Mouse (Mus musculus): ENCODE measurements around the gene Adam15. TPM values are rescaled to one million over a fixed set of nuclear protein-coding genes. Genes with fewer than 3 reads are reported as not detected.

Adam15 gene
- polyA plus RNA-seq, 1 experiment from 2014 or later: 9.1 TPM

DNA sequence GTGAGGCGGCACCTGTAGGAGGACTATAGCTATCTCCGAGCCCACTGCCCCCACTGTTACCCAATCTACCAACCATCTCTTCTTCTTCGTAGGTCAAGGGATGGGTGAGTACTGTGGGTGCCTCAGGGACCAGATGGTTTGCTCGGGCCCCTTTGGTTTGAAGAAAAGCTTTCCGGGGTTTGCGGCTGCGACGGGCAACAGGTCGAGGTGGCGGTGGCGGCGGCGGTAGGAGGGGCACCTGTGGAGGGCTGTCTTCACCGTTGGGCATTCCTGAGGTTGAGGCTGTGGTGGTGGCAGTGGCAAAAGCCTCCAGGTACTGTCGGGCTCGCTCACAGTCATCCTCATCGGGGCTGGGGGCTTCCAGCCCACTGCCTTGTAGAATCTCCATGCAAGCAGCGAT is 30.9 kb upstream of the Adam15 start:
- no peak overlapping the region for H3K4me2 ChIP-seq (ENCODE audit: low read depth, low read length)
- H3K36me3 ChIP-seq (replicated peaks; ENCODE audit: insufficient read depth, low read length): peaks cover 23% of the 10 kb centered on the region
- 89% methylated on average over 18 of the region's 18 CpGs for WGBS (ENCODE audit: insufficient replicate concordance)
- no peak overlapping the region for H3K27ac ChIP-seq (ENCODE audit: low read depth)
- H3K4me3 ChIP-seq (ENCODE audit: low read depth, low read length): no peak overlapping the region
- H3K27me3 ChIP-seq (ENCODE audit: insufficient read depth, low read length): no peaks in the 10 kb centered on the region
- no peak for TF ChIP-seq EP300 (IDR thresholded peaks at IDR 0.05; ENCODE audit: low read depth)
- TF ChIP-seq CTCF (IDR thresholded peaks at IDR 0.05; ENCODE audit: low read depth): no peak
- DNase-seq: no peak
- no peak for ATAC-seq
- no peak overlapping the region for H3K9ac ChIP-seq (replicated peaks)
- H3K4me1 ChIP-seq (ENCODE audit: insufficient read depth): peaks cover 16% of the 10 kb centered on the region
- no peaks in the 10 kb centered on the region for H3K9me3 ChIP-seq (ENCODE audit: low read length)

DNA sequence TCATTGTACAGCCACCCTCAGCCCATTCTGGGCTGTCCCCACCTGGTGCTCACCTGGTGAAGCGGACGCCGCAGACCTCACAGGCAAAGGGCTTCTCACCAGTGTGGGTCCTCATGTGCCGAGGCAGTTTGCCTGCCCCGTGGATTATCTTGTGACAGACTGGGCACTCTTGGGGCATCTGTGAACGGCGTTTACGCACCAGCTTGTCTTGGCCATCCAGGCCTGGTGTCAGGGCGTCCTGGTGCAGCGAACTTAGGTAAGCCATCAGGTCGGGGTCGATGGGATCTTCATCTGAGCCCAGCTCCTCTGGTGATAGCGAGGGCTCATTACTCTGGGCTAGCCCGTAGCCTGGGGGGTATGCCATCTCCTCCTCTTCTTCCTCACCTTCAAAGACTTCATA is 30.5 kb upstream of the Adam15 start:
- no peak for DNase-seq
- H3K4me3 ChIP-seq (ENCODE audit: low read depth, low read length): no peak overlapping the region
- TF ChIP-seq EP300 (IDR thresholded peaks at IDR 0.05; ENCODE audit: low read depth) (no peak), CTCF (IDR thresholded peaks at IDR 0.05; ENCODE audit: low read depth) (no peak)
- no peaks in the 10 kb centered on the region for H3K27me3 ChIP-seq (ENCODE audit: insufficient read depth, low read length)
- no peaks in the 10 kb centered on the region for H3K9me3 ChIP-seq (ENCODE audit: low read length)
- H3K4me2 ChIP-seq (ENCODE audit: low read depth, low read length): no peak overlapping the region
- ATAC-seq: no peak
- H3K36me3 ChIP-seq (replicated peaks; ENCODE audit: insufficient read depth, low read length): peaks cover 20% of the 10 kb centered on the region
- no peak overlapping the region for H3K9ac ChIP-seq (replicated peaks)
- WGBS (ENCODE audit: insufficient replicate concordance): 86% methylated on average over 14 of the region's 14 CpGs
- H3K4me1 ChIP-seq (ENCODE audit: insufficient read depth): peaks cover 13% of the 10 kb centered on the region
- no peak overlapping the region for H3K27ac ChIP-seq (ENCODE audit: low read depth)

DNA sequence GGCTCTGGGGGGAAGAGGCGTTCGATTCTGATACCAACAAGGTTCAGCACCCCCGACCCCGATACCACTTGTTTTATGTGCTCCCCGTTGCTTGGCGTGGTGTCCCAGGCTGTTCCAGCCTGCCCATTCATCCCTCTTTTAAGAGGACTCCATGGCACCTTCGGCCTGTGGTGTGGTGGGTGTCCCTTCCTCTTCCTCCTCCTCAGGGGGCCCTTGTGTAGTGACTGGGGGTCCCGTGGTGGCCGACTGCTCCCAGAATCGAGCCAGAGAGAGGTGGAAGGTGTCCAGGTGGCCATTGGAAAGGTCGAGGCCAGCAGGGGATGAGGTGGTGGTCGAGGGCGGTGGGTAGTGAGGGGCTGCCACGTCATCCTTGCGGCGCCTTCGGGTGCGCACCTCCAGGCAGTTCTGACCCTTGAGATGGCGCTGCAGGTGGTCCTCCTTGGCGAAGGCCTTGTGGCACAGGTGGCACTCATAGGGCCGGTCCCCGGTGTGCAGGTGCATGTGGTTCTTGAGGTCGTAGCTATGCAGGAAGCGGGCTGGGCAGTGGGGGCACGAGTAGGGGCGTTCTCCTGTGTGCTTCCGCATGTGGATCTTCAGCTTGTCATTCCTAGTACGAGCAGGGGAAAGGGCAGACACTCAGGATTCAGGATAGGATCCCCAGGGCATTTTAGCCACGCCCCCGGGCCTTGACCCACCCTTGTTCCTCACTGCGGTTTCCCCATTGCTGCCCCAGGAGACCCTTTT is 29.8 kb upstream of the Adam15 start:
- no peaks in the 10 kb centered on the region for H3K9me3 ChIP-seq (ENCODE audit: low read length)
- H3K36me3 ChIP-seq (replicated peaks; ENCODE audit: insufficient read depth, low read length): peaks cover 18% of the 10 kb centered on the region
- TF ChIP-seq EP300 (IDR thresholded peaks at IDR 0.05; ENCODE audit: low read depth) (no peak), CTCF (IDR thresholded peaks at IDR 0.05; ENCODE audit: low read depth) (no peak)
- no peak overlapping the region for H3K4me3 ChIP-seq (ENCODE audit: low read depth, low read length)
- ATAC-seq (no peak), DNase-seq (no peak)
- peaks cover 10% of the 10 kb centered on the region for H3K4me1 ChIP-seq (ENCODE audit: insufficient read depth)
- no peak overlapping the region for H3K9ac ChIP-seq (replicated peaks)
- 73% methylated on average over 31 of the region's 31 CpGs for WGBS (ENCODE audit: insufficient replicate concordance)
- no peak overlapping the region for H3K4me2 ChIP-seq (ENCODE audit: low read depth, low read length)
- H3K27me3 ChIP-seq (ENCODE audit: insufficient read depth, low read length): no peaks in the 10 kb centered on the region
- no peak overlapping the region for H3K27ac ChIP-seq (ENCODE audit: low read depth)

DNA sequence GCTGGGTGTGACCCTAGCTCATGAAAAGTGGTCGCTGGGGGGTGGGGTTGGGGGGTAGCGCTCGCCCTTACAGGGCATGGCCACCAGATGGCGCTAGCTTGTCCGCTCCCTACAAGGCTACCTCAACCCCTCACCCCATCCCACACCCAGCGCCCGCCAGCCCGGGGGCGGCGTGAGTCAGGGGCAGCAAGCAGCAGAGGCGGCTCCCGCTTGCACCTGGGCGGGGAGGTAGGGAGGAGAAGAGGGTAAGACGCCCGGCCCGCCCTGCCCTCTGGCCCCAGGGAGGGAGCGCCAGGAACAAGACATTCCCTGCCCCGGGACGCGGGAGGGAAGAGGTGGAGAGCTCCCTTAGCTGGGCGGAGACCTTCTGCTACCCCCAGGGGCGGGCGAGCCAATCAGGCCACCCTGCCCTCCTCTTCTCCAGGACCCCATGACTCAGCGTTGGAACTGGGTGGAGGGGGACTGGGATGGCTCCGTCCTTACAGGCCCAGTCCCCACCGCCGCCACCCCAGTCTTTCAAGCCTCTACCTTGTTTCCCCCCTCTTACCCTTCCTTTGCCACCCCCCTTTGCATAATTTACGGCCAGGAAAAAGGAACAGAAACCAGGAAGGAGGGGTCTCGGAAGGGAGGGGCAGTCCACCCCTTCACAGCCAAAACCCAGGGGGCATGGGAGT is 28.7 kb upstream of the Adam15 start:
- peak; percentile 92 for TF ChIP-seq CTCF (IDR thresholded peaks at IDR 0.05; ENCODE audit: low read depth)
- no peak for TF ChIP-seq EP300 (IDR thresholded peaks at IDR 0.05; ENCODE audit: low read depth)
- DNase-seq (peak; percentile 80), ATAC-seq (peak; percentile 78)
- peak overlapping the region; percentile 74 for H3K4me2 ChIP-seq (ENCODE audit: low read depth, low read length)
- peak overlapping the region; percentile 47 for H3K9ac ChIP-seq (replicated peaks)
- H3K27me3 ChIP-seq (ENCODE audit: insufficient read depth, low read length): no peaks in the 10 kb centered on the region
- no peak overlapping the region for H3K27ac ChIP-seq (ENCODE audit: low read depth)
- H3K4me3 ChIP-seq (ENCODE audit: low read depth, low read length): peak overlapping the region; percentile 48
- no peaks in the 10 kb centered on the region for H3K9me3 ChIP-seq (ENCODE audit: low read length)
- peaks cover 18% of the 10 kb centered on the region for H3K36me3 ChIP-seq (replicated peaks; ENCODE audit: insufficient read depth, low read length)
- 9% methylated on average over 26 of the region's 29 CpGs for WGBS (ENCODE audit: insufficient replicate concordance)
- H3K4me1 ChIP-seq (ENCODE audit: insufficient read depth): peaks cover 16% of the 10 kb centered on the region

DNA sequence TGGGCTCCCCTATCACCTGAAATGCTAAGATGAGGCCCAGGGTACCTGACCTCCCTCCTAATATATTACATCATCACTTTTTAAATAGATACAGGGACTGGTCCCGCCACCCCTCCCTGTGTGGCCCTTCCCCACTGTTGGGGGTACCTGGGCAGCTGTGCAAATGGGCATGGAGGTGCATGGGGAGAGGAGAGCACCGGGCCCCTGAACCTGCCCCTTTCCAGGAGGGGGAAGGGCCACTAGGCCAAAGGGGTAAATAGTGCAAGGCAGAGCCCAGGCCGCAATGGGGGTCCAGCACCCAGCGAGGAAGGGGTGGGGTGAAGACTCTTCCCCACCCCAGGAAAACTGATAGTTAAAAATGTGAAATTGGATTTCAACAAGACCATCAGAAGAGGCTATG is 28.0 kb upstream of the Adam15 start:
- Histone ChIP-seq H3K4me3 (ENCODE audit: low read depth, low read length) (no peak overlapping the region), H3K27ac (ENCODE audit: low read depth) (no peak overlapping the region), H3K9ac (replicated peaks) (no peak overlapping the region), H3K27me3 (ENCODE audit: insufficient read depth, low read length) (no peaks in the 10 kb centered on the region), H3K9me3 (ENCODE audit: low read length) (no peaks in the 10 kb centered on the region), H3K36me3 (replicated peaks; ENCODE audit: insufficient read depth, low read length) (peaks cover 18% of the 10 kb centered on the region), H3K4me2 (ENCODE audit: low read depth, low read length) (peak overlapping the region; percentile 74; the same call in 1 of the 2 replicates), H3K4me1 (ENCODE audit: insufficient read depth) (peaks cover 16% of the 10 kb centered on the region)
- DNase-seq (no peak), ATAC-seq (no peak)
- 78% methylated on average over 4 of the region's 4 CpGs for WGBS (ENCODE audit: insufficient replicate concordance)
- TF ChIP-seq EP300 (IDR thresholded peaks at IDR 0.05; ENCODE audit: low read depth) (no peak), CTCF (IDR thresholded peaks at IDR 0.05; ENCODE audit: low read depth) (no peak)

DNA sequence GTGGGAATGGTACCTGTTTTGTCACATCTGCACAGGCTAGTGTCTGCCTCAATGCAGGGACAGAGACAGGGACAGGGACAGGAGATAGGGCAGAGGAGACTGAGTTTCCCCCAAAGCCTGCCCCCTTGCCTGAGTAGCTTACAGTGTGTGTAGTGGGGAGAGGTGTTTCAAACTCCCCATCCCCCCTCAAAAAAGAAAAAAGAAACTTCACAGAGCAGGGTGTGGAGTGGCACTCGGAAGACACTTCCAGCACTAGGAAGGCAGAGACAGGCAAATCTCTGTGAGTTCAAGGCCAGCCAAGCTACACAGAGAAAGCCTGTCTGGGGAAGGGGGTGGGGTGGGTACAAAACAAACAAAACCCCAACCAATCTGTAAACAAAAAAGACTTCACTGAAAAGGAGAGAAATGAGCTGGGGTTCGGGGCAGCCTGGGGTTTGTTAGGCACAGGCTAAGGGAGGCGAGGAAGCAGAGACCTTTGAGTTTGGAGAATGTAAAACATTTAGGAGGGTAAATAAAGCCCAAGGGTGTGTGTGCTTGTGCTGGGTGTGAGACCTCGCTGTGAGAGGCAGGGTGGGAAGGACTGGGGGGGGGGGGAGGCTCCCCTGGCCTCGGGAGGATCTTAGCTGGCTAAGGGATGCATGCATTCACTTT is 23.9 kb upstream of the Adam15 start:
- Histone ChIP-seq H3K27me3 (ENCODE audit: insufficient read depth, low read length) (no peaks in the 10 kb centered on the region), H3K9me3 (ENCODE audit: low read length) (no peaks in the 10 kb centered on the region), H3K4me3 (ENCODE audit: low read depth, low read length) (no peak overlapping the region), H3K27ac (ENCODE audit: low read depth) (no peak overlapping the region), H3K4me2 (ENCODE audit: low read depth, low read length) (no peak overlapping the region), H3K9ac (replicated peaks) (no peak overlapping the region), H3K4me1 (ENCODE audit: insufficient read depth) (peaks cover 10% of the 10 kb centered on the region), H3K36me3 (replicated peaks; ENCODE audit: insufficient read depth, low read length) (peaks cover 5% of the 10 kb centered on the region)
- 34% methylated on average over 5 of the region's 5 CpGs for WGBS (ENCODE audit: insufficient replicate concordance)
- ATAC-seq (no peak), DNase-seq (no peak)
- TF ChIP-seq CTCF (IDR thresholded peaks at IDR 0.05; ENCODE audit: low read depth) (no peak), EP300 (IDR thresholded peaks at IDR 0.05; ENCODE audit: low read depth) (no peak)

Data from liver, postnatal 0 days (tissue).